Mouse (Mus musculus): ENCODE data around the gene Insyn1.

Gene Insyn1

DNA sequence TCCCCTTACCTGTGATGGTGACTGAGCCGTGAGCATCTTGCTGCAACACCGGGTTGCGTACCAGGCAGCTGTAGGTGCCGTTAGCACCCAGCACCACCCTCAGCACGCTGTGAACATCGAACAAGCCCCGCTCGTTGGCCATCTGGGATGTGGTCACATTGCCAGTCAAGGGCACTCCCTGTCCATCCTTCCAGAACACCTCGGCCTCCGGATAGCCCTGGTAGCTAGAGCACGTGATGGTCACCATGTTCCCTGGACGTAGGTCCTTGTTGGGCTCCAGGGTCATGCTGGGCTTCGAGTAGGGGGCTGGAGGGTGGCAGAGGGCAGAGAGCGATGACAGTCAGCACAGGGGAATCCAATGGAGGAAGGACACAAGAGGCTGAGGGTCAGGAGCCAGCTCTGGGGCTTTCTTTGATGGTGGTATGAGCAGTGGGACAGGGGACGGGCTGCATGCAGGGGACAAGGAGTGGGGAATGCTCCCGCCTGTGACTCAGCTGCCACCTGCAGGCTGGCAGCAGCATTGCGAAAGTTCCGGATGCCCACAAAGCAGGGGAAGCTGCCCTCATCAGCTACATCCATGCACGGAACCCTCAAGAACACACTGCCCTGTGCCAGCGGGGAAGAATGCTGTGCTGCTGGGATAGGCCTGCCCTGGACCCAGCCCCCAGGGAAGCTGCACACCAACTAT lies 47.2 kb downstream of the Insyn1 start:
- peak; percentile 51 for DNase-seq

DNA sequence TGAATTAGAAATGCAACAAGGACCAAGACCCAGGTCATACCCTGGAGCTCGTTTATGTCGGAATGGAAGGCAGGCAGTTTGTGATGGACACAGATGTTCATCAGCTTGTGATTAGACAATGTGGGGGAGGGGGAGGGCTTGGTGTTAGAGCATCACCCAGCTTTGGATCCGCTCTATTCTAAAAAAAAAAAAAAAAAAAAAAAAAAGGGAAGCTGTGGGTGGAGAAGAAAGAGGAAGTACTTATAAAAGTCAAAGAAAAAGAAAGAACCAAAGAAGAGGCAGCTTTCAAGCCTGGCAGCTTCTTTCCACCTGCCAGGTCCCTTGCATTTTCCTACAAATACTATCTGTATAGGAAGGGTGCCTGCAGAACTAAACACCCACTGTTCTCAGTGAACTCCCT lies 49.4 kb downstream of the Insyn1 start:
- no peak for DNase-seq

- DNase-seq = peak; percentile 69
These were observed 51.5 kb downstream of the Insyn1 start for GRCm38 (mm10) chr9:58539886-58540285.

- DNase-seq = peak; percentile 92
These were observed 53.5 kb downstream of the Insyn1 start for GRCm38 (mm10) chr9:58541895-58542338.

GRCm38 (mm10) chr9:58544879-58545324 lies 56.5 kb downstream of the Insyn1 start:
- no peak for DNase-seq

- no peak for DNase-seq
These were observed 57.0 kb downstream of the Insyn1 start for GRCm38 (mm10) chr9:58545428-58545827.

DNA sequence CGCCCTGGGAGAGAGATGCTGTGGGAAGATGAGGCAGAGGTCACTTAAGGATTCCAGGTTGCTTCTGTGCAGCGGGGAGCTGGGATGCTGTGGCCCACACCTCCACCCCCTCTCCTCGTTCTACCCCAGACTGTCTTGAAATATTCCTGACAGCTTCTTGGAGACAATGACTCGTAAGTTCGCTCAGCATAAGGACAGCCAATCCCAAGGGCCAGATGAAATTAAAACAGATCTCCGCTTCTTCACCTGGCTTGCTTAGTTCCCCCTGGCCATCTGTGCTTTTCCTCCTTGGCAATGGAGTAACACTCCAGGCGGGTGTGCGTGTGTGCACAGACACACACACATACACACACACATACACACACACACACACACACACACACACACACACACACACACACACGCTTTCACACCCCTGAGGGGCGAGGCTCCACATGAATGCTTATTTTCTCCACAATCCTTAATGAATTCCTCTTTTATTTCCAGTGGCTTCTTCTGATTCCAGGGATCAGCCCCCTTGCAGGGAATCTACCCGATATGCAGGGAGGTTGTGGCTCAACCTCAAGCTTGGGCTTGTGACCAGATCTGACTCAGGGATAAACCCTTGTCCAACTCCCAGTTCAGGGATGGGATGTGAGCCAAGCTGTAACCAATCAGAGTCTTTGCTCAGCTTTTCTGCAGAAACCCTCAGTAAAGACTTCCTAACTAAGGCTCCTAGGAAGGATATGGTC lies 58.4 kb downstream of the Insyn1 start:
- DNase-seq = no peak

- no peak for DNase-seq
These were observed 60.5 kb downstream of the Insyn1 start for GRCm38 (mm10) chr9:58548897-58549296.

Measured in kidney, postnatal 10 days (tissue).